Mouse (Mus musculus): ENCODE measurements at regions not wholly inside any gene's neighbourhood (a gene's known extent, or its start where the extent isn't known, plus 50 kb on each side); places are given as distances from the start of the nearest gene placed in this dataset.
"Not testable (repeated sequence)": the region's sequence is repeated elsewhere in the genome, so short reads cannot be mapped to it uniquely, and the experiment has no call there.

GRCm38 (mm10) chr1:141716953-141717352, 1471.0 kb downstream of the Kcnt2 start:
- intact Hi-C loops (cut with DNase I) = no loop called here

GRCm38 (mm10) chr1:141717510-141717909, 1471.6 kb downstream of the Kcnt2 start:
- intact Hi-C loops (cut with DNase I) = no loop called here

GRCm38 (mm10) chr1:141741299-141741698, 1495.3 kb downstream of the Kcnt2 start:
- intact Hi-C loops (cut with DNase I) = no loop called here

- intact Hi-C loops (cut with DNase I) = no loop called here
These were observed 1530.1 kb downstream of the Kcnt2 start for GRCm38 (mm10) chr1:141776059-141776458.

- intact Hi-C loops (cut with DNase I) = no loop called here
These were observed 1537.4 kb downstream of the Kcnt2 start for GRCm38 (mm10) chr1:141783367-141783766.

- intact Hi-C loops (cut with DNase I) = no loop called here
These were observed 1567.6 kb downstream of the Kcnt2 start for GRCm38 (mm10) chr1:141813315-141814158.

- intact Hi-C loops (cut with DNase I) = no loop called here
These were observed 1585.5 kb downstream of the Kcnt2 start for GRCm38 (mm10) chr1:141831444-141831843.

GRCm38 (mm10) chr1:141842547-141842946, 1596.6 kb downstream of the Kcnt2 start:
- intact Hi-C loops (cut with DNase I) = no loop called here

- intact Hi-C loops (cut with DNase I) = not testable (repeated sequence)
These were observed 1607.9 kb downstream of the Kcnt2 start for GRCm38 (mm10) chr1:141853841-141854240.

- intact Hi-C loops (cut with DNase I) = no loop called here
These were observed 1638.4 kb downstream of the Kcnt2 start for GRCm38 (mm10) chr1:141884356-141884755.

GRCm38 (mm10) chr1:141897924-141898455, 1652.0 kb downstream of the Kcnt2 start:
- intact Hi-C loops (cut with DNase I) = no loop called here

- intact Hi-C loops (cut with DNase I) = no loop called here
These were observed 1665.9 kb downstream of the Kcnt2 start for GRCm38 (mm10) chr1:141911714-141912398.

- intact Hi-C loops (cut with DNase I) = no loop called here
These were observed 1680.2 kb downstream of the Kcnt2 start for GRCm38 (mm10) chr1:141926194-141926593.

- intact Hi-C loops (cut with DNase I) = no loop called here
These were observed 1680.8 kb downstream of the Kcnt2 start for GRCm38 (mm10) chr1:141926804-141927203.

- intact Hi-C loops (cut with DNase I) = no loop called here
These were observed 1692.4 kb upstream of the B3galt2 start for GRCm38 (mm10) chr1:141948055-141948454.

GRCm38 (mm10) chr1:141954323-141954867, 1686.1 kb upstream of the B3galt2 start:
- intact Hi-C loops (cut with DNase I) = no loop called here

- intact Hi-C loops (cut with DNase I) = loop anchor here (5.0 kb wide), 1 partner anchor 781 kb away; no protein-coding TSS in a partner anchor
These were observed 1678.7 kb upstream of the B3galt2 start for GRCm38 (mm10) chr1:141961743-141962142.

GRCm38 (mm10) chr1:141968133-141968532, 1672.3 kb upstream of the B3galt2 start:
- intact Hi-C loops (cut with DNase I) = no loop called here

- intact Hi-C loops (cut with DNase I) = no loop called here
These were observed 1666.1 kb upstream of the B3galt2 start for GRCm38 (mm10) chr1:141974329-141974728.

- intact Hi-C loops (cut with DNase I) = no loop called here
These were observed 1640.7 kb upstream of the B3galt2 start for GRCm38 (mm10) chr1:141999769-142000168.

- intact Hi-C loops (cut with DNase I) = no loop called here
These were observed 1640.1 kb upstream of the B3galt2 start for GRCm38 (mm10) chr1:142000335-142000734.

- intact Hi-C loops (cut with DNase I) = no loop called here
These were observed 1634.1 kb upstream of the B3galt2 start for GRCm38 (mm10) chr1:142006316-142006715.

All from adrenal gland (tissue).